Mouse (Mus musculus) liver, postnatal 0 days (tissue): ENCODE measurements around the gene Sgpp1. TPM values are rescaled to one million over a fixed set of nuclear protein-coding genes. Genes with fewer than 3 reads are reported as not detected.

Experiments
- ATAC-seq: fragments of 200-750 bp; cut with Nextera tagmentation; 2 replicates; pipeline ENCODE4 v1.8.0; 2017; ENCODE audit warnings: mild to moderate bottlenecking, moderate library complexity
- DNase-seq: peaks from one replicate; pipeline ENCODE4 v3.0.0-alpha.2; 2016
- H3K27ac ChIP-seq: fragments of 300-500 bp; sonication (generic); 2 replicates; pipeline ENCODE4 v1.5.1; 2014; ENCODE audit warnings: antibody characterized with exemption, moderate library complexity, mild to moderate bottlenecking, low read depth
- H3K27me3 ChIP-seq: fragments of 300-500 bp; sonication (generic); 2 replicates; pipeline ENCODE4 v1.6.1; 2014; ENCODE audit warnings: low read length, control low read depth, mixed read lengths; ENCODE audit not compliant: insufficient read depth
- H3K36me3 ChIP-seq: fragments of 300-500 bp; sonication (generic); replicated peaks from 2 replicates; pipeline ENCODE4 v1.6.1; 2014; ENCODE audit warnings: mild to moderate bottlenecking, control low read depth, low read length, moderate library complexity, mixed read lengths; ENCODE audit not compliant: insufficient read depth
- H3K4me1 ChIP-seq: fragments of 300-500 bp; sonication (generic); 2 replicates; pipeline ENCODE4 v1.6.1; 2014; ENCODE audit warnings: antibody characterized with exemption, mild to moderate bottlenecking, control low read depth; ENCODE audit not compliant: insufficient read depth
- H3K4me2 ChIP-seq: fragments of 300-500 bp; sonication (generic); 2 replicates; pipeline ENCODE4 v1.6.1; 2014; ENCODE audit warnings: low read depth, mild to moderate bottlenecking, low read length, moderate library complexity, mixed read lengths
- H3K4me3 ChIP-seq: fragments of 300-500 bp; sonication (generic); 2 replicates; pipeline ENCODE4 v1.5.1; 2014; ENCODE audit warnings: low read depth, low read length
- H3K9ac ChIP-seq: fragments of 300-500 bp; sonication (generic); replicated peaks from 2 replicates; pipeline ENCODE4 v1.6.1; 2014; ENCODE audit warnings: mild to moderate bottlenecking, moderate library complexity
- H3K9me3 ChIP-seq: fragments of 300-500 bp; sonication (generic); 2 replicates; pipeline ENCODE4 v1.6.1; 2016; ENCODE audit warnings: mild to moderate bottlenecking, control low read depth, low read length, mixed read lengths
- CTCF ChIP-seq: sonication (generic); IDR thresholded peaks from 2 replicates; pipeline ENCODE4 v1.5.1; 2016; ENCODE audit warnings: antibody characterized with exemption, low read depth
- EP300 ChIP-seq: IDR thresholded peaks from 2 replicates; pipeline ENCODE4 v1.6.1; 2016; ENCODE audit warnings: antibody characterized with exemption, low read depth, mild to moderate bottlenecking
- WGBS: fragments of 180-500 bp; shearing (Covaris S2); extraction: QIAGEN DNeasy Blood & Tissue Kit; methylation state at CpG from one replicate; pipeline ENCODE4 v1.1.7; 2014; ENCODE audit not compliant: insufficient replicate concordance; 5-methylcytosine and 5-hydroxymethylcytosine counted together
- polyA plus RNA-seq: library from polyadenylated mRNA; unstranded; fragments of >200 nt; fragmentation: Nextera tagmentation; extraction: Ambion mirVana; gene quantifications from 2 replicates; pipeline ENCODE4 v1.2.1, GENCODE M21; 2015

The Sgpp1 gene
- polyA plus RNA-seq, 1 experiment from 2014 or later = 13.8 TPM

DNA sequence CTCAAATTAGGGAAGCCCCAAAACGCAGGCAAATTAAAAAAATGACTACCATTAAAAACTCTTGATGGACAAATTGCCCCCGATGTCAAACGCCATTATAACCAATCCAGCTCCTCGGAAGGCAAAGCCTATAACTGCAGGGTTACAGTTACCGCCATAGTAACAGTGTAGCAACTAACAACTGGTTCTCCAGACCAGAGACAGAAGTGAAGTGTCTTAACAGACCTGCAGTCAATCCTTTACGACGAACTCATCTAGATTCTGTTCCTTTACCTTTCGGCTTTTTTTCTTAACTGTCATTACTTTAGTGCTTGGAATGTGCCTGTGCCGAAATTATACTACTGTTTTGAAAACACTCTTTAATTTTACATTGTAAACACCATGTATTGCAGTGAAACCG, 1.4 kb downstream of the Sgpp1 start:
- Histone ChIP-seq H3K4me3 (peak overlapping the region; percentile 70), H3K4me1 (peaks cover 21% of the 10 kb centered on the region), H3K9me3 (no peaks in the 10 kb centered on the region), H3K27ac (peak overlapping the region; percentile 85), H3K4me2 (peak overlapping the region; percentile 89), H3K9ac (peak overlapping the region; percentile 78), H3K36me3 (no peaks in the 10 kb centered on the region), H3K27me3 (no peaks in the 10 kb centered on the region)
- TF ChIP-seq EP300 (no peak), CTCF (no peak)
- WGBS = 9% methylated on average over 10 of the region's 10 CpGs
- ATAC-seq (no peak), DNase-seq (no peak)

DNA sequence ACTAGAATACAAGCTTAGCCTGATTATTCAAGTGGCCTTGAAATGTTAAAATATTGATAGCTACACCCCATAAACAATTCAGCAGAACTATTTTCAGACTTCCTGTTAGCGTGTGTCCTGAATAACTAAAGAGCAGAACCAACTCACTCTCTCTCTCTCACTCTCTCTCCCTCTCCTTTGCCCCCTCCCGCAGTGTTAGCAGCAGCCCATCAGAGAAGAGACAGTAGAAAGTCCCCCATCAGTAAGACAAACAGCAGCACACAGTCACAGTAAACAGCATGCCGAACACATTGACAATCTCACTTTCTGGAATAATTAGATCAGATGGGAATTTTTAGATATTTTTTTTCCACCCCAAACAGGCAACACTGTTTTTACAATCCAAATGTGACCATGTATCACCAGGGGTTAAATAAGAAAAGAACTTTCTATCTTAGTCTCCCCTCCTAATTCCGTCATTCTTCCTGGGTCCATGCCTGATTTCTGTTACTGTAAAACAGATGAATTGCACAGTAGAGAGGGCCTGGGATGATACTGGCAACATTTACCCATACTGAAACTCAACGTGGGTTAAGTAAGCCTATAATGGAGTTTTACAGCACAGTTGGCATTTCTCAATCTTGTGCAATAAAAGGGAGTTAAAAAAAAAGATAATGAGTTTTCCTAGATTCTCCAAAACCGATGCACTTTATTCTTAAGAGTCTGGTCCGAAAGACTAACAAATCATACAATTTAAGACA, 2.0 kb downstream of the Sgpp1 start:
- Histone ChIP-seq H3K9ac (peak overlapping the region; percentile 36), H3K36me3 (peaks cover 3% of the 10 kb centered on the region; the same call in 1 of the 2 replicates), H3K27ac (peak overlapping the region; percentile 25), H3K4me1 (peaks cover 21% of the 10 kb centered on the region), H3K4me2 (peak overlapping the region; percentile 89), H3K4me3 (peak overlapping the region; percentile 70), H3K9me3 (no peaks in the 10 kb centered on the region), H3K27me3 (no peaks in the 10 kb centered on the region)
- DNase-seq = no peak
- TF ChIP-seq EP300 = no peak
- no peak for TF ChIP-seq CTCF
- 21% methylated on average over 7 of the region's 7 CpGs for WGBS
- no peak for ATAC-seq

DNA sequence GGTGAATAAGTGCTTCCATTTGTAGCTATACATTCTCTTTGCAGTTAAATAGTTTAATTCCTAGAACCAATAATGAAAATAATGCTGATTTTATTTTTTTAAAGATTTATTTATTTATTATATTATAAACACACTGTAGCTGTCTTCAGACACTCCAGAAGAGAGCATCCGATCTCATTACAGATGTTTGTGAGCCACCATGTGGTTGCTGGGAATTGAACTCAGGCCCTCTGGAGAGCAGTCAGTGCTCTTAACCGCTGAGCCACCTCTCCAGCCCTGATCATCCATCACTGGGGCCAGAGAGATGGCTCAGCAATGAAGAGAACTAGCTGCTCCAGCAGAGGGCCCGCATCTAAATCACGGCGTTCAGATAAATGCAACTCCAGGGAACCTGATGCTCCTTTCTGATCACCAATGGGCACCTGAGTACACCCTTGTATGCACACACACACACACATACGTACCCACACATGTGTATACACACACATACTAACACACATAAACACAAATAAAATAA, 3.5 kb downstream of the Sgpp1 start:
- TF ChIP-seq EP300 (no peak), CTCF (no peak)
- no peak for DNase-seq
- Histone ChIP-seq H3K27ac (no peak overlapping the region), H3K9ac (no peak overlapping the region), H3K9me3 (no peaks in the 10 kb centered on the region), H3K4me2 (peak overlapping the region; percentile 46; the same call in 1 of the 2 replicates), H3K4me1 (peaks cover 26% of the 10 kb centered on the region), H3K4me3 (no peak overlapping the region), H3K36me3 (peaks cover 4% of the 10 kb centered on the region; the same call in 1 of the 2 replicates), H3K27me3 (no peaks in the 10 kb centered on the region)
- 78% methylated on average over 6 of the region's 6 CpGs for WGBS
- no peak for ATAC-seq

- Histone ChIP-seq H3K9me3 (no peaks in the 10 kb centered on the region), H3K4me1 (peaks cover 26% of the 10 kb centered on the region), H3K27ac (no peak overlapping the region), H3K27me3 (no peaks in the 10 kb centered on the region), H3K36me3 (peaks cover 4% of the 10 kb centered on the region; the same call in 1 of the 2 replicates), H3K9ac (no peak overlapping the region), H3K4me2 (peak overlapping the region; percentile 33), H3K4me3 (no peak overlapping the region)
- 80% methylated on average over 3 of the region's 3 CpGs for WGBS
- DNase-seq (no peak), ATAC-seq (no peak)
- no peak for TF ChIP-seq EP300
- no peak for TF ChIP-seq CTCF
Observed at GRCm38 (mm10) chr12:75731508-75731907, 4.0 kb downstream of the Sgpp1 start.

DNA sequence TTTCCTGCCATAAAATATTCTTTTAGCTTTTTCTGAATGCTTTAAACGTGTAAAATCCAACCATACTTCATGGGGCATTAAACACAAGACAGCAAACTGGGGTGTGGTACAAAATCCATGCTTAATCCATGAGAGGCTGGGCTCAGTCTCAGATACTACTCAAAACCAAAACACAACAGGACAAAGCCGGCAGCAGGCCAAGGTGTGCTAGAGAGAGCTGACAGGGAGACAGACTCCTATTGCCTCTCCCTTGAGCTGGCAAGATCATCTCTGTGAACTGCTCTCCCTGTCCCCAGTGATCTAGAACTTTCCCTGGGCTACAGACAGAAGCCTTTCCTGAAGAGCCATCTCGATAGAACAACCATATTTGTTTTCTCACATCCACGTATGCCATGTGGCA, 5.1 kb downstream of the Sgpp1 start:
- TF ChIP-seq CTCF (no peak), EP300 (no peak)
- ATAC-seq = no peak
- peaks cover 22% of the 10 kb centered on the region for H3K4me1 ChIP-seq

DNA sequence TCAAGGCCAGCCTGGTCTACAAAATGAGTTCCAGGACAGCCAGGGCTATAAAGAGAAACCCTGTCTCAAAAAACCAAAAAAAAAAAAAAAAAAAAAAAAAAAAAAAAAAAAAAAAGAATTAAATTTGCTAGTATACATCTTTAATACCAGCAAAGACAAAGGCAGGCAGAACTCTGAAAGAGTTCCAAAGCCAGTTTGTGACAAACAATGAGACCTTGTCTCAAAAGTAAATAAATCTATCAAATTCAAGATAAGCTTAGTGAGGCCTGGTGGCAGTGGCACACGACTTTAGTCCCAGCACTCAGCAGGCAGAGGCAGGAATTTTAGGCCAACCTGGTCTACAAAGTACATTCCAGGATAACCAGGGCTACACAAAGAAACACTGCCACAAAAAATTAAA, 5.7 kb downstream of the Sgpp1 start:
- TF ChIP-seq CTCF = no peak
- no peak for TF ChIP-seq EP300
- Histone ChIP-seq H3K27me3 (no peaks in the 10 kb centered on the region), H3K27ac (no peak overlapping the region), H3K4me1 (peaks cover 22% of the 10 kb centered on the region), H3K36me3 (peaks cover 6% of the 10 kb centered on the region; the same call in 1 of the 2 replicates), H3K4me3 (no peak overlapping the region), H3K9ac (no peak overlapping the region), H3K4me2 (no peak overlapping the region), H3K9me3 (no peaks in the 10 kb centered on the region)
- DNase-seq = no peak
- ATAC-seq = no peak
- 20% methylated on average over 1 of the region's 1 CpGs for WGBS

More for the DNA sequence above, 5.1 kb downstream of the Sgpp1 start:
- H3K4me3 ChIP-seq = no peak overlapping the region
- H3K36me3 ChIP-seq = peaks cover 4% of the 10 kb centered on the region; the same call in 1 of the 2 replicates
- WGBS = 75% methylated on average over 4 of the region's 4 CpGs
- no peaks in the 10 kb centered on the region for H3K27me3 ChIP-seq
- H3K9me3 ChIP-seq = no peaks in the 10 kb centered on the region
- H3K27ac ChIP-seq = no peak overlapping the region
- no peak overlapping the region; the same call in none of the 2 replicates for H3K4me2 ChIP-seq
- DNase-seq = no peak
- no peak overlapping the region for H3K9ac ChIP-seq
